ENCODE assay signal across 19 mouse cellular contexts in genomic region chr1:131201391-131201790, GRCm38 (mm10).
"Had no signal": no experiment of that assay in that cellular context is flagged by ENCODE, and none has a peak within 500 bp of the region (broad histone marks: within the 10 kb centered on the region; RNA-seq: fewer than 3 reads in every experiment).

No protein-coding gene starts in this region.

- H3K4me2 ChIP-seq: limb, embryonic 12.5 days; limb, embryonic 15.5 days; liver, embryonic 11.5 days; lung, embryonic 14.5 days; midbrain, embryonic 13.5 days; neural tube, embryonic 12.5 days; neural tube, embryonic 15.5 days had no signal

- ATAC-seq: liver, postnatal 0 days; midbrain, embryonic 13.5 days had no signal

- H3K9me3 ChIP-seq: limb, embryonic 12.5 days; limb, embryonic 15.5 days; midbrain, embryonic 13.5 days; neural tube, embryonic 12.5 days; neural tube, embryonic 15.5 days had no signal

- H3K4me3 ChIP-seq: layer of hippocampus, adult 2 months; left cerebral cortex, adult 2 months; limb, embryonic 12.5 days; limb, embryonic 15.5 days; midbrain, embryonic 13.5 days; neural tube, embryonic 12.5 days; neural tube, embryonic 15.5 days had no signal

- DNase-seq: kidney, adult 11 months; kidney, adult 8-10 months; kidney, postnatal 25 days; layer of hippocampus, adult 9-11 months; liver, postnatal 0 days; right cerebral cortex, adult 18-20 months; right cerebral cortex, postnatal 14 days; right cerebral cortex, postnatal 4 days had no signal

- H3K4me1 ChIP-seq: midbrain, embryonic 13.5 days; neural tube, embryonic 12.5 days had no signal

- H3K36me3 ChIP-seq: limb, embryonic 12.5 days; limb, embryonic 15.5 days; midbrain, embryonic 13.5 days; neural tube, embryonic 12.5 days; neural tube, embryonic 15.5 days had no signal

- H3K27me3 ChIP-seq: limb, embryonic 12.5 days; limb, embryonic 15.5 days; midbrain, embryonic 13.5 days; neural tube, embryonic 12.5 days; neural tube, embryonic 15.5 days had no signal

- H3K27ac ChIP-seq: layer of hippocampus, adult 2 months; left cerebral cortex, adult 2 months; limb, embryonic 12.5 days; liver, embryonic 14.5 days; macrophage; midbrain, embryonic 13.5 days; neural tube, embryonic 12.5 days; neural tube, embryonic 15.5 days had no signal

- H3K9ac ChIP-seq: limb, embryonic 12.5 days; limb, embryonic 15.5 days; liver, embryonic 14.5 days; liver, postnatal 0 days; lung, embryonic 14.5 days; midbrain, embryonic 13.5 days; neural tube, embryonic 12.5 days; neural tube, embryonic 15.5 days had no signal
